Mouse (Mus musculus): Measurements from ENCODE around the gene Slc39a11.

DNA sequence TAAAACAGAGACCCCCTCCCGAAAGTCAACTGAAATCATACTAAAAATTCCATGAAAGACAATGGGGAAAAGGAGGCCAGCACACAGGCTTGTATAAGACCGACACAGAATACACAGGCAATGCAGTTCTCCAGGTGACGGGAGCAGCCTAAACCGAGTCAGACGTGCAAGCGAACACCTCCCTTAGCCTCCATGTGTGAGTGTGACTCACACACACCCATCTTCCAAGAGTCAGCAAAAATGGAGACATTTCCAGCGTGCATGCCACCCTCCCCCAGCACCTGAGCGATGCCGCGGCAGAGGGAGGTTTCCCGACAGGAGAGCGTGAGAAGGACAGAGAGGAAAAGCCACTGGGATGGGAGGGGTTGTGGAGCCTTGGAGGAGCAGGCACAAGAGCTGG lies 258.2 kb downstream of the Slc39a11 start:
- TF ChIP-seq CTCF (IDR thresholded peaks at IDR 0.05; ENCODE audit: low read depth, low read length) (no peak), GATA1 (IDR thresholded peaks at IDR 0.05; ENCODE audit: borderline replicate concordance, low read length) (no peak), POLR2AphosphoS5 (IDR thresholded peaks at IDR 0.05; ENCODE audit: insufficient replicate concordance, low read depth, low read length) (no peak), GATA2 (IDR thresholded peaks at IDR 0.05; ENCODE audit: borderline replicate concordance, low read depth, low read length) (no peak), TAL1 (conservative IDR thresholded peaks at IDR 0.05; ENCODE audit: low read depth, low read length) (no peak)
